In the genomic region with DNA sequence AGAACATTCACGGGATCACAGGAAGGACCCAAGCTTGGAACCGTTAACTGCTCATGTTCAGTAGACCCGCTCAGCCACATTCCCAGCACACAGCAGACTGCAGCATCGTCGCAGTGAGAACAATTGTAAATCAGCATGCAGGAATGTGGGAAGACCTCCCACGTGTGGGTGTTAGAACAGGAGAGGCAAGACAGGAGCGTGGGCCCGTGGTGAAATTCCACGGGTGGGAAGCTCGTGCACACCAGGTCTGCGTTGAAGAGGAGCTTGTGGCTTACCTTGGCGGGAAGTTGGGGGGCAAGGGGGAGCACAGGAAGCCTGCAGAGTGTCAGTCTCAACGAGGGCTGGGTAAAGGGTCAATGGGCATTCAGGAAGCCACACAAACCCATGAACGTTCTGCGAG, we compare ENCODE assay signal across 15 mouse cellular contexts.
A peak's percentile ranks its signal among the peaks of the same experiment; 100 is the strongest.
DNase-seq lines count a peak whose midpoint lies in the region; TF ChIP-seq lines count a peak whose summit lies in the region.
"Had no signal": no experiment of that assay in that cellular context is flagged by ENCODE, and none has a peak within 500 bp of the region (broad histone marks: within the 10 kb centered on the region; RNA-seq: fewer than 3 reads in every experiment).

No protein-coding gene starts in this region.

- no peak overlapping the region for H3K4me3 ChIP-seq in left cerebral cortex, adult 2 months
- H3K4me3 ChIP-seq: forebrain, embryonic 12.5 days; midbrain, embryonic 12.5 days; myocyte had no signal

- no peak overlapping the region for H3K27ac ChIP-seq in left cerebral cortex, adult 2 months
- H3K27ac ChIP-seq: forebrain, embryonic 12.5 days; hindbrain, embryonic 14.5 days; midbrain, embryonic 12.5 days had no signal

- intact Hi-C loops in left cerebral cortex, adult 2 months (cut with DNase I) = no loop called here

- TF ChIP-seq CTCF in left cerebral cortex, adult 2 months (IDR thresholded peaks at IDR 0.05) = no peak

- DNase-seq in retina, postnatal 1 day = peak; percentile 40
- DNase-seq in retina, embryonic 14.5 days (ENCODE audit: low spot score) = no peak
- peak; percentile 63 to 85 for DNase-seq in layer of hippocampus, adult 18-20 months (ENCODE audit: low spot score in 2 of 2)
- DNase-seq in left cerebral cortex, adult 2 months (ENCODE audit: extremely low spot score in 1 of 2, low spot score in 2 of 2) = peak; percentile 53 to 63
- peak; percentile 62 for DNase-seq in telencephalon, adult 2 months (ENCODE audit: low read depth, low spot score)
- no peak for DNase-seq in gastrocnemius, postnatal 10 days
- no peak for DNase-seq in gastrocnemius, postnatal 4 days (ENCODE audit: low spot score in 2 of 2)
- DNase-seq: cerebellum, adult 18-20 months; kidney, postnatal 14 days; lung, postnatal 36 days; thymus, adult 2 months had no signal

Comparison
In these comparisons a context has a peak if more than half of its experiments do, and no peak if none do; other contexts are left out.
1. DNase-seq: peak in retina, postnatal 1 day (single experiment), layer of hippocampus, adult 18-20 months (2 of 2), left cerebral cortex, adult 2 months (2 of 2) and telencephalon, adult 2 months (single experiment); none in retina, embryonic 14.5 days (single experiment), gastrocnemius, postnatal 10 days (single experiment) and gastrocnemius, postnatal 4 days (0 of 2).